Mouse (Mus musculus) CD8-positive naive resting alpha-beta T cell, adult 2 months (primary cell): ENCODE data around the gene Crisp2.

Experiments
- DNase-seq, 2 experiments: peaks; one replicate each; pipeline ENCODE4 v3.0.0; 2022; ENCODE audit warnings: low read depth in 2 of 2, low spot score in 2 of 2

Gene Crisp2

DNA sequence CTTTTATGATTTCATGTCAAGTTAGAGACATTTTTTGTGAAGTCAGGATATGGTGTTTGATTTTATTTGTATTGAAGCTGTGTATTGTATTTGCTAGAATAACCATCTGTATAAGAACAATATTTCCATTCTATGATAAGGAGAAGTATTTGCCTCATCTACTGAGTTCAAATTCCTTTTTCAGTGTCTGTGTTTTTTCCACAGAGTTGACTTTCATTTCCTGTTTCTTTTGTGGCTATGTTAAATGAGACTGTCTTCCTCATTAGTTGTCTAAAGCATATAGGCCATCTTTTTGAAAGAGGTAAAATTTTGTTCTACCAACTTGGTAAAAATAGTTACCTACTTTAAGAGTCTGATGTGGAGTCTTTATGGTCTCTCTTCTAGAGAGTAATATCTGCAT is 90.5 kb downstream of the Crisp2 start:
- no peak for DNase-seq
